1 mouse cellular context compared by ENCODE assay signal in the genomic region with DNA sequence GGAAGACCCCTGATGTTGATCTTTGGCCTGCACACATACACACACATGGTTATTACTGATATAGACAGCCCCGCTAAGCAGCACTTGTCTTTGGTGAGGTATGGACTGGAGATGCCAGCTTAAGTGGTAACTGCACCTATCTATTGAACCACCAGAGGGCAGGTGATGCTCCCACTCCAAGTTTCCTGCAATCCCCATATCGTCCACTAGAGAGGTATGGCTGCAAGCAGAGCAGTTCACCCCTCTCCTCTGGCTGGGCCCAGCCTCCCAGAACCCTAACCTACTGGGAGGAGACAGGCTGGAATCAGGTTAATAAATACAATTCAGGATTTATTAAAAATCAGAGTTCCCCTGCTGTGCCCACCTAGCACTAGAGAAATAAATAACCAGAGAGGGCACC.
TF ChIP-seq lines count a peak whose summit lies in the region.

No protein-coding gene starts in this region.

TF ChIP-seq in myocyte, 11 proteins besides CTCF, POLR2A, EP300 and RAD21:
- TF ChIP-seq POLR2AphosphoS2 (IDR thresholded peaks at IDR 0.05; ENCODE audit: insufficient read length, low read depth) (peak; percentile 41), TCF12 (IDR thresholded peaks at IDR 0.05; ENCODE audit: insufficient read depth, poor library complexity, severe bottlenecking) (no peak), E2F4 (IDR thresholded peaks at IDR 0.05; ENCODE audit: insufficient read depth) (no peak), MAX (IDR thresholded peaks at IDR 0.05; ENCODE audit: low read depth) (no peak), SRF (IDR thresholded peaks at IDR 0.05; ENCODE audit: control insufficient read depth, insufficient read length, low read depth) (no peak), CEBPB (IDR thresholded peaks at IDR 0.05; ENCODE audit: insufficient read depth, poor library complexity, severe bottlenecking) (no peak), MYOD1 (IDR thresholded peaks at IDR 0.05; ENCODE audit: control insufficient read depth in 1 of 3, insufficient read length in 2 of 3, low read depth in 2 of 3) (peak in 1 of 3 experiments; percentile 6), MYOG (IDR thresholded peaks at IDR 0.05; ENCODE audit: control insufficient read depth in 1 of 3, insufficient read depth in 1 of 3, insufficient read length in 2 of 3, low read depth in 2 of 3) (no peak), TCF3 (IDR thresholded peaks at IDR 0.05; ENCODE audit: insufficient read length, low read depth) (no peak), USF1 (IDR thresholded peaks at IDR 0.05; ENCODE audit: low read depth) (no peak), REST (IDR thresholded peaks at IDR 0.05; ENCODE audit: insufficient read depth, insufficient read length) (no peak)
TF ChIP-seq in myocyte: peak in this region for 2.
